Mouse (Mus musculus) CH12.LX (cell line): Measurements from ENCODE around the gene Elof1.

Source experiments
- MAFK ChIP-seq: IDR thresholded peaks from 2 replicates; pipeline ENCODE4 v1.6.1; 2011; ENCODE audit warnings: low read length, improper control_type of control experiment; ENCODE audit not compliant: insufficient replicate concordance
- MAX ChIP-seq: IDR thresholded peaks from 2 replicates; pipeline ENCODE4 v1.6.1; 2011; ENCODE audit warnings: low read length, improper control_type of control experiment
- POLR2A ChIP-seq: IDR thresholded peaks from 2 replicates; pipeline ENCODE4 v1.6.1; 2011; ENCODE audit warnings: low read depth, mild to moderate bottlenecking, improper control_type of control experiment, low read length
- USF1 ChIP-seq: IDR thresholded peaks from 2 replicates; pipeline ENCODE4 v1.6.1; 2014; ENCODE audit warnings: low read depth, mild to moderate bottlenecking, inconsistent platforms, low read length, improper control_type of control experiment

DNA sequence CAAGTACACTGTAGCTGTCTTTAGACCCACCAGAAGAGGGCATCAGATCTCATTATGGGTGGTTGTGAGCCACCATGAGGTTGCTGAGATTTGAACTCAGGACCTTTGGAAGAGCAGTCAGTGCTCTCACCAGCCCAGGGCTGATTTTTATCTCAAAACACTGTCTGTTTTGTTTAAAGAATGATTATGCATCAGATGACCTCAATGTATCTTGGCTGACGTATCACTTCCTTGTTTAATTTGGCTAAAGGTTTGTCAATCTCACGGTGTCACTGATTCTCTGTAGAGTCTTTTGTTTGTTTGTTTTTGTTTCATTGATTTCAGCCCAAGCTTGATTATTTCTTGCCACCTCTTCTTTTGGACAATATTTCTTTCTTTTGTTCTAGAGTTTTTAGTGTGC is 34.0 kb upstream of the Elof1 start:
- TF ChIP-seq MAX = no peak
- no peak for TF ChIP-seq USF1
- TF ChIP-seq MAFK = no peak
- no peak for TF ChIP-seq POLR2A
